ENCODE assay signal across 8 mouse cellular contexts in the genomic region with DNA sequence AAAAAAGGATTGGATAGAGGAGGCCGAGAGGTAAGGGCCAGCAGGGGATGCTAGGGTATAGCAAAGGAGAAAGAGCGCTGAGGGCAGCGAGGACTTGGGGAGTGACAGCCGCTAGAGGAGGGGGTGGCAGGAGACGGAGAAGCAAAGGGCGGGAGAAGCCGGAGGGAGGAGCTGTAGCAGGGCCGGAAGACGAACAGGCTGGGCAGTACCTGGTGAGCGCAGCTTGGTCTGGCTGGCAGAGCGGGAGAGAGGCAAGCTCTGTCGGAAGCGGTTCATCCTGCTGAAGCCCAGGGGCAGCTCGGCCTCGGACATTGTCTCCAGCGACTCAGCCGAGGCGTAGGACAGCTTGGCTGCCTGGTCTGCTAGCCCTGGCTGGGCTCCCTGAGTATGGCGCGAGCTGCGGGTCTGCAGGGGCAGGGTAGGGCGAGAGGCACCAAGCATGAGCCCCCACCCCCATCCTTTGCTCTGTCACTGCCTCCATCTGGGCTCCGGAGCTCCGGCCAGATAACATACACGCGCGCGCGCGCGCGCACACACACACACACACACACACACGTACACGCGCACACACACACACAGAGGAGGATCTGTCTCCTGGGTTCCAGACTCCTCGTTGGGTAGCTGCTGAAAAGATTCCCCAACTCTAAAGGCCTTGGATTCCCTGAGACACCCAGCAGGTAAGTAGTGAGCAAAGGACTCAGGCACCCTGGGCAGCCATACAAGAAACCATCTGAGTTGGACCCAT. TPM values are rescaled to one million over a fixed set of nuclear protein-coding genes. Genes with fewer than 3 reads are reported as not detected.
DNase-seq lines count a peak whose midpoint lies in the region; ATAC-seq lines count a peak whose summit lies in the region.

No protein-coding gene starts in this region.

- no peak for DNase-seq in heart, postnatal 36 days
- DNase-seq in MN1 (ENCODE audit: low spot score): peak; percentile 80
- peak; percentile 72 for DNase-seq in embryo, embryonic 9.5 days (ENCODE audit: extremely low spot score)
- peak; percentile 62 for DNase-seq in intestine, embryonic 14.5 days (ENCODE audit: low spot score)
- no peak for DNase-seq in gastrocnemius, postnatal 36 days
- no peak for DNase-seq in urinary bladder, postnatal 14 days (ENCODE audit: low spot score)

- no peak for ATAC-seq in heart, embryonic 13.5 days (ENCODE audit: extremely low read depth, insufficient number of reproducible peaks, low FRiP score, low TSS enrichment)
- peak; percentile 51 for ATAC-seq in intestine, embryonic 14.5 days (replicated peaks; ENCODE audit: low FRiP score, low TSS enrichment, low read depth)
- ATAC-seq in midbrain, embryonic 15.5 days (replicated peaks): peak; percentile 15; the same call in 1 of the 2 replicates

- peak overlapping the region; percentile 72 for H3K9ac ChIP-seq in heart, embryonic 13.5 days
- H3K9ac ChIP-seq in intestine, embryonic 14.5 days (ENCODE audit: low read length): 0 out of 2 replicates have a peak overlapping the region, but pooled peaks have one; percentile 22
- no peak overlapping the region; the same call in 1 of the 2 replicates for H3K9ac ChIP-seq in midbrain, embryonic 15.5 days

- no peaks in the 10 kb centered on the region for H3K9me3 ChIP-seq in heart, embryonic 13.5 days
- no peaks in the 10 kb centered on the region for H3K9me3 ChIP-seq in intestine, embryonic 14.5 days (ENCODE audit: control insufficient read depth, low read length)
- H3K9me3 ChIP-seq in midbrain, embryonic 15.5 days: no peaks in the 10 kb centered on the region

- H3K4me2 ChIP-seq in heart, embryonic 13.5 days: peak overlapping the region; percentile 77
- peak overlapping the region; percentile 59 for H3K4me2 ChIP-seq in intestine, embryonic 14.5 days (ENCODE audit: low read length)
- peak overlapping the region; percentile 37 for H3K4me2 ChIP-seq in midbrain, embryonic 15.5 days

- intact Hi-C loops in heart, postnatal 36 days (cut with DNase I): no loop called here
- intact Hi-C loops in gastrocnemius, postnatal 36 days (cut with DNase I): no loop called here

- WGBS in heart, embryonic 13.5 days: under 1% methylated on average over 36 of the region's 36 CpGs
- under 1% methylated on average over 36 of the region's 36 CpGs for WGBS in intestine, embryonic 14.5 days
- WGBS in midbrain, embryonic 15.5 days: 8% methylated on average over 36 of the region's 36 CpGs

- H3K4me3 ChIP-seq in heart, embryonic 13.5 days: peak overlapping the region; percentile 53
- H3K4me3 ChIP-seq in intestine, embryonic 14.5 days (ENCODE audit: low read depth, low read length): peak overlapping the region; percentile 35
- 0 out of 2 replicates have a peak overlapping the region, but pooled peaks have one; percentile 9 for H3K4me3 ChIP-seq in midbrain, embryonic 15.5 days

- H3K27me3 ChIP-seq in heart, embryonic 13.5 days (replicated peaks): peaks cover 98% of the 10 kb centered on the region
- peaks cover 77% of the 10 kb centered on the region for H3K27me3 ChIP-seq in intestine, embryonic 14.5 days (replicated peaks; ENCODE audit: control insufficient read depth, insufficient read depth, low read length)
- peaks cover 27% of the 10 kb centered on the region for H3K27me3 ChIP-seq in midbrain, embryonic 15.5 days (replicated peaks)

- no peaks in the 10 kb centered on the region for H3K36me3 ChIP-seq in heart, embryonic 13.5 days
- no peaks in the 10 kb centered on the region for H3K36me3 ChIP-seq in intestine, embryonic 14.5 days (ENCODE audit: control insufficient read depth, insufficient read depth, low read length)
- H3K36me3 ChIP-seq in midbrain, embryonic 15.5 days (replicated peaks): no peaks in the 10 kb centered on the region; the same call in none of the 2 replicates

- H3K27ac ChIP-seq in heart, embryonic 13.5 days (replicated peaks): no peak overlapping the region
- no peak overlapping the region for H3K27ac ChIP-seq in intestine, embryonic 14.5 days (ENCODE audit: low read depth)
- H3K27ac ChIP-seq in midbrain, embryonic 15.5 days: no peak overlapping the region

- peaks cover 37% of the 10 kb centered on the region for H3K4me1 ChIP-seq in heart, embryonic 13.5 days
- peaks cover 26% of the 10 kb centered on the region for H3K4me1 ChIP-seq in intestine, embryonic 14.5 days (replicated peaks; ENCODE audit: control insufficient read depth, insufficient read depth, low read length)
- peaks cover 51% of the 10 kb centered on the region for H3K4me1 ChIP-seq in midbrain, embryonic 15.5 days

RNA-seq across cellular contexts. Expression of gene 4933428G20Rik, which starts 36.9 kb away (rescaled TPM):
- 0.84 and 1.5 TPM in 2 replicates for polyA plus RNA-seq in heart, embryonic 13.5 days (2015; fragmentation: Nextera tagmentation; extraction: Ambion mirVana)
- not detected for total RNA-seq in heart, postnatal 36 days (2021)
- 0.12 TPM in 2 replicates for polyA plus RNA-seq in intestine, embryonic 14.5 days (2014; fragmentation: Nextera tagmentation; extraction: Ambion mirVana)
- polyA plus RNA-seq in midbrain, embryonic 15.5 days (2015; fragmentation: Nextera tagmentation; extraction: Ambion mirVana): 1.3 and 1.6 TPM in 2 replicates
- total RNA-seq in gastrocnemius, postnatal 36 days (2021): not detected

RNA-seq across cellular contexts. Expression of gene Srcin1, which starts 39.0 kb away (rescaled TPM):
- 0.03 and 0.08 TPM in 2 replicates for polyA plus RNA-seq in heart, embryonic 13.5 days (2015; fragmentation: Nextera tagmentation; extraction: Ambion mirVana)
- under 1 TPM; 0.08 to 0.16 TPM for total RNA-seq in heart, postnatal 36 days (2021)
- polyA plus RNA-seq in intestine, embryonic 14.5 days (2014; fragmentation: Nextera tagmentation; extraction: Ambion mirVana): 0.16 and 0.30 TPM in 2 replicates
- polyA plus RNA-seq in midbrain, embryonic 15.5 days (2015; fragmentation: Nextera tagmentation; extraction: Ambion mirVana): 13.2 and 13.9 TPM in 2 replicates
- total RNA-seq in gastrocnemius, postnatal 36 days (2021): under 1 TPM; 0.59 to 0.72 TPM

Comparison
In these comparisons a context has a peak if more than half of its experiments do, and no peak if none do; other contexts are left out.
1. DNase-seq: peak in MN1 (single experiment), embryo, embryonic 9.5 days (single experiment) and intestine, embryonic 14.5 days (single experiment); none in heart, postnatal 36 days (0 of 2), gastrocnemius, postnatal 36 days (0 of 2) and urinary bladder, postnatal 14 days (single experiment).
2. RNA of gene Srcin1, which starts 39.0 kb away (polyA plus RNA-seq): 13.2 to 13.9 TPM in midbrain, embryonic 15.5 days; 0.16 to 0.30 TPM in intestine, embryonic 14.5 days and 0.03 to 0.08 TPM in heart, embryonic 13.5 days; every median in the first group is over 10 times any median in the second.
3. Peak in every context shown above with its lines, with median percentiles within 50 percentile points of each other: H3K4me2 ChIP-seq and H3K4me3 ChIP-seq.